Mouse (Mus musculus) limb, embryonic 11.5 days (tissue): ENCODE measurements around the gene Ppfibp1. TPM values are rescaled to one million over a fixed set of nuclear protein-coding genes. Genes with fewer than 3 reads are reported as not detected.

Experiments
- ATAC-seq: fragments of 200-750 bp; cut with Nextera tagmentation; 2 replicates; pipeline ENCODE4 v1.8.0; 2017; ENCODE audit warnings: low read depth; ENCODE audit not compliant: insufficient number of reproducible peaks, low FRiP score, low TSS enrichment
- DNase-seq: peaks from one replicate; pipeline ENCODE4 v3.0.0-alpha.2; 2015; ENCODE audit warnings: low spot score
- H3K27ac ChIP-seq: fragments of 300-500 bp; sonication (generic); replicated peaks from 2 replicates; pipeline ENCODE4 v1.5.1; 2014; ENCODE audit warnings: low read depth, mild to moderate bottlenecking, low read length
- H3K27me3 ChIP-seq: fragments of 300-500 bp; sonication (generic); 2 replicates; pipeline ENCODE4 v1.6.1; 2014; ENCODE audit warnings: mild to moderate bottlenecking, low read length, mixed read lengths; ENCODE audit not compliant: control insufficient read depth, insufficient read depth
- H3K36me3 ChIP-seq: fragments of 300-500 bp; sonication (generic); 2 replicates; pipeline ENCODE4 v1.6.1; 2014; ENCODE audit warnings: mild to moderate bottlenecking, low read length, moderate library complexity, mixed read lengths; ENCODE audit not compliant: control insufficient read depth, insufficient read depth
- H3K4me1 ChIP-seq: fragments of 300-500 bp; sonication (generic); 2 replicates; pipeline ENCODE4 v1.6.1; 2014; ENCODE audit warnings: low read length, mixed read lengths; ENCODE audit not compliant: control insufficient read depth, insufficient read depth
- H3K4me2 ChIP-seq: fragments of 300-500 bp; sonication (generic); 2 replicates; pipeline ENCODE4 v1.6.1; 2014; ENCODE audit warnings: low read depth, mild to moderate bottlenecking, moderate library complexity; ENCODE audit not compliant: severe bottlenecking
- H3K4me3 ChIP-seq: fragments of 300-500 bp; sonication (generic); 2 replicates; pipeline ENCODE4 v1.5.1; 2014; ENCODE audit warnings: low read depth, low read length
- H3K9ac ChIP-seq: fragments of 300-500 bp; sonication (generic); 2 replicates; pipeline ENCODE4 v1.6.1; 2014; ENCODE audit warnings: mild to moderate bottlenecking, low read length
- H3K9me3 ChIP-seq: fragments of 300-500 bp; sonication (generic); 2 replicates; pipeline ENCODE4 v1.6.1; 2016; ENCODE audit warnings: low read length; ENCODE audit not compliant: control insufficient read depth
- WGBS: fragments of 180-500 bp; shearing (Covaris S2); extraction: QIAGEN DNeasy Blood & Tissue Kit; methylation state at CpG from one replicate; pipeline ENCODE4 v1.1.7; 2014; 5-methylcytosine and 5-hydroxymethylcytosine counted together
- polyA plus RNA-seq: library from polyadenylated mRNA; unstranded; fragments of >200 nt; fragmentation: Nextera tagmentation; extraction: Ambion mirVana; gene quantifications from 2 replicates; pipeline ENCODE4 v1.2.1, GENCODE M21; 2014

Gene Ppfibp1
- polyA plus RNA-seq, 1 experiment from 2014 or later: 44.4 TPM

DNA sequence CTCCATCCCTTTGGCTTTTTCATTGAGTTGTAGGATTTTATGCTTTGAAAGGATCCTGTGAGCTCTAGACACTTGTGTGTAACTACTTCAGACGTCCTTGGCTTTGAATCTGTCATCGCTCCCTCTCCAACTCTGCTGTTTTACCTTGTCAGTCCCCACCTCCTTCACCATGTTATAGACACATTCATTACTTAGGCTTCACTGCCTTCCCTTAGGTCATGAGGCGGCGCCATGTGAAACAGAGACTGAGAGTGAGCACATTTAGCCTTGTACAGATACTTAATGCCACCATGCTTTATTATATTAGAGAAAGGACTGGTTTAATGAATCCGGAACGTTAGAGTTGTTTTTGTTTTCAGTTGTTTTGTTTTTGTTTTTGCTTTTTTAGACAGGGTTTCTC, 83.7 kb downstream of the Ppfibp1 start:
- ATAC-seq (no peak), DNase-seq (no peak)
- no peaks in the 10 kb centered on the region for H3K9me3 ChIP-seq
- WGBS: 74% methylated on average over 6 of the region's 6 CpGs
- H3K9ac ChIP-seq: no peak overlapping the region
- no peaks in the 10 kb centered on the region for H3K4me1 ChIP-seq
- H3K4me2 ChIP-seq: no peak overlapping the region
- H3K4me3 ChIP-seq: no peak overlapping the region
- H3K27me3 ChIP-seq: no peaks in the 10 kb centered on the region
- no peak overlapping the region for H3K27ac ChIP-seq
- no peaks in the 10 kb centered on the region for H3K36me3 ChIP-seq

DNA sequence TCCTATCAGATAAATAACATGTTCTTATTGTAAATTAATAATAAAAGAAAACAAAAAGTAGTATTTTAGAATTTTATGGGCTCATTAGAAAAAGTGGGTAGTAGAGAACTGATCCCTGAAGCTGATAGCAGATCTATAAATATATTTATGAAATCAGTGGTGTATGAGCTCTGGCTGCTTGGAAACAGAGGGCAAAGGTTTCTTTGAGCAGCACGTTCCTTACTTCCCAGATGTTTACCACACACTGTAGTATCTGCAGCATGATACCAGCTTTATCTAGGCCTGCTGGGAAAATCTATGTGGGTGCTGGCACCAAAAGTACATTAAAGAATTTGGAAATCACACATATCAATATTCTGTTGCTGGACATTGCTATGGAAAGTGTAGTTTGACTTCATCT, 84.5 kb downstream of the Ppfibp1 start:
- Histone ChIP-seq H3K4me3 (no peak overlapping the region), H3K27me3 (no peaks in the 10 kb centered on the region), H3K27ac (no peak overlapping the region), H3K4me1 (no peaks in the 10 kb centered on the region), H3K9me3 (no peaks in the 10 kb centered on the region), H3K4me2 (no peak overlapping the region), H3K36me3 (no peaks in the 10 kb centered on the region), H3K9ac (no peak overlapping the region)
- no peak for ATAC-seq
- DNase-seq: no peak
- WGBS: 76% methylated on average over 1 of the region's 1 CpGs

DNA sequence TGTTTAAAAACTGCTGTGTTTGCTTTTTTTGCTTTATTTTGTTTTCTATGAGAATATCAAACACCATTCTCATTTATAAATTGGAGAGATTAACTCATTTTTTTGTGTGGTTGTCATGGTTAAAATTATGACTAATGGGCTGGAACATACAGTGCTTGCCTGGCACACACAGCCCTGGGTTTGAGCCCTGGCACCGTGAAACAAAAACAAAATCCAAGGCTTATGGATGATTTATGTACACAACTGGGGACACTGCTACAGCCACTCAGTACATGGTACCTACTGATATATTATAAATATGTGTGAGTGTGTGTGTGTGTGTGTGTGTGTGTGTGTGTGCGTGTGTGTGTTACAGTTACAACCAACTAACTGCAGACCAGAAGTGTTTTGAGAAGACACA, 85.1 kb downstream of the Ppfibp1 start:
- ATAC-seq: no peak

DNA sequence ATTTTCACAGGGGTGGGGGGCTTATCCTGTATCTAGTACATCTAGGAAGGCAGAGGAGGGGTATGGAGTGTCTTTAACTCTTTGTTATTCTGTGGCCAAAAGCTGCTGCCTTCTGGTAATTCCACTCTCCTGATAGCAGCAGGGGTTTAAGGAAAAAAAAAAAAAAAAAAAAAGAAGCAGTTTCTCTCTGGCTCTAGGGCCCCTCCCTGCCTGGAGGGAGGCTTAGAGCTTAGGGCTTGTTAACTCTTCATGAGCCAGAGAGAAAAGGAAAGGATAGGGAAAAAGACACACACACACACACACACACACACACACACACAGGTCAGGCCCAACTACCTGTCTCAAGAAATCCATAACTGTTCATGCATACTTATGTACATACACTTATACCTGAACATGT, 85.5 kb downstream of the Ppfibp1 start:
- Histone ChIP-seq H3K9ac (no peak overlapping the region), H3K27ac (no peak overlapping the region), H3K9me3 (no peaks in the 10 kb centered on the region), H3K4me3 (no peak overlapping the region), H3K4me2 (no peak overlapping the region), H3K4me1 (no peaks in the 10 kb centered on the region), H3K36me3 (no peaks in the 10 kb centered on the region), H3K27me3 (no peaks in the 10 kb centered on the region)
- ATAC-seq: no peak
- no peak for DNase-seq

More for the DNA sequence above, 85.1 kb downstream of the Ppfibp1 start:
- no peak overlapping the region for H3K4me2 ChIP-seq
- no peaks in the 10 kb centered on the region for H3K4me1 ChIP-seq
- no peaks in the 10 kb centered on the region for H3K27me3 ChIP-seq
- H3K9ac ChIP-seq: no peak overlapping the region
- H3K9me3 ChIP-seq: no peaks in the 10 kb centered on the region
- no peak for DNase-seq
- H3K4me3 ChIP-seq: no peak overlapping the region
- H3K36me3 ChIP-seq: no peaks in the 10 kb centered on the region
- no peak overlapping the region for H3K27ac ChIP-seq
- 72% methylated on average over 2 of the region's 2 CpGs for WGBS

DNA sequence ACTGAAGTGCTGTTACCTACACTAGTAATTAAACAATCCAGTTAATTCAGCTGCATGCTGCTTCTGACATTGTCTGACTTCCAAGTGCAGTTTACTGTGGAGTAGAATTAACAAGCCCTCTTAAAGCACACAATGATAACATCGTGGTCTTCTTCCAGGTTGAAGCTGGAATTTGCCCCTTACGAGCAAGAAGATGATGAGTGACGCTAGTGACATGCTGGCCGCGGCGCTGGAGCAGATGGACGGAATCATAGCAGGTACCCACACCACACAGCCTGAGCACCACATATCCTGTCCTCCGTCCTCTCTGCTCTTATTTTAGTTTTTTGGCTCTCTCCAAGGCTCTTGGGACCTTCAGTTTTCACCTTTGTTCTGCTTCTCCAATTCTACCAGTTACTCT, 88.2 kb downstream of the Ppfibp1 start:
- no peaks in the 10 kb centered on the region for H3K9me3 ChIP-seq
- DNase-seq (no peak), ATAC-seq (no peak)

DNA sequence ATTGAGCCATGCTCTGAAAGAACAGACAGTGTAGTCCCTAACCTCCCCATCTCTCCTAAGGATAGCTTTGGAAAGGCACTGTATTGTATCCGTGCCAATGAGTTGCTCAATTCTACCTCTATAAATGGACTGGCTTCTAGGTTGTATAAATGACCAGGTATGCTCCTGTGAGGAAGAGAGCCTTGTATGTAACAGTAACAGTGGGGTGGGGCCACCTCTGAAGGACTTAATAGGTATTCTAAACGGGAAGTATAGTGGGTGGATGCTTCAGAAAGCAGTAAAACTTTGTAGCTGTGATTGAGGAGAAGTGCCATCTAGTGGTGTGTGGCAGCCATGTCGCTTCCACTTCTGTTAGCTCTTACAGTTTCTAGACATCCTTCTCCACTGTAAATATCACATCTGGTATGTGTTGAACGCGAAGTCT, 90.4 kb downstream of the Ppfibp1 start:
- DNase-seq: no peak
- no peak for ATAC-seq
- H3K36me3 ChIP-seq: no peaks in the 10 kb centered on the region
- 51% methylated on average over 5 of the region's 5 CpGs for WGBS
- no peak overlapping the region for H3K4me2 ChIP-seq
- H3K27me3 ChIP-seq: no peaks in the 10 kb centered on the region
- no peak overlapping the region for H3K27ac ChIP-seq
- H3K4me3 ChIP-seq: no peak overlapping the region
- peaks cover 9% of the 10 kb centered on the region for H3K4me1 ChIP-seq
- H3K9ac ChIP-seq: no peak overlapping the region
- no peaks in the 10 kb centered on the region for H3K9me3 ChIP-seq

More for the DNA sequence above, 88.2 kb downstream of the Ppfibp1 start:
- WGBS: 88% methylated on average over 8 of the region's 8 CpGs
- H3K36me3 ChIP-seq: no peaks in the 10 kb centered on the region
- no peak overlapping the region for H3K4me2 ChIP-seq
- peaks cover 9% of the 10 kb centered on the region for H3K4me1 ChIP-seq
- no peak overlapping the region for H3K27ac ChIP-seq
- no peak overlapping the region for H3K9ac ChIP-seq
- H3K27me3 ChIP-seq: no peaks in the 10 kb centered on the region
- H3K4me3 ChIP-seq: no peak overlapping the region

DNA sequence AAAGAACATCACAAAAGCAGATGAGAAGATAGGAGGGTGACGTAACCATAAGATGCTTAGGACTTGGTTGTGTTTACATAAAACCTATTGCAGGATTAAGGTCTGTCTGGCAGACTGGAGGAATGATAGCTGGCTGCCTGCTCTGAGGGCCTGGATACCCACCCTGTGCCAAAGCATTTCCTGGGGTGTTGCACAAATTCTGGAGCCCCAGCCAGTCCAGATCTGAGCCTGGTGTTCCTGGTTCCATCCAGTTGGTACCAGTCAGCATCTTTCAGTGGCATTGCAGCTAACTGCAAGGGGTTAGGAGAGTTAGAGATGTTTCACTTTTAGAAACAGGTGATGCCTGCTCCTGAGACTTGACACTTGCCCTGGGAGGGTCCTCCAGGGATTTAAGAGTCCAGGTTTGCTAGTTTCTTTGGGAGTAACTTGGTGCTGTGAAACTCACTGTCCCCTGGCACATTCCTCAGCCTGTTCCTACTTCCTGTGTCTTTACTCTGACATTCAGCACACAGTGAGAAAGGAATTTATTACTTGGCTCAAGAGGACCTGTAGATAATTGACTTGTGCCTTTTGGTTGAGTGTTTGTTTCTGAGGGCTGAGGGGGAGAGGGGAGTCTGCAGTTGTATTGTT, 90.9 kb downstream of the Ppfibp1 start:
- DNase-seq: no peak
- H3K4me2 ChIP-seq: no peak overlapping the region
- ATAC-seq: no peak
- 62% methylated on average over 1 of the region's 1 CpGs for WGBS
- H3K36me3 ChIP-seq: no peaks in the 10 kb centered on the region
- peaks cover 9% of the 10 kb centered on the region for H3K4me1 ChIP-seq
- no peaks in the 10 kb centered on the region for H3K9me3 ChIP-seq
- no peak overlapping the region for H3K27ac ChIP-seq
- H3K4me3 ChIP-seq: no peak overlapping the region
- H3K27me3 ChIP-seq: no peaks in the 10 kb centered on the region
- H3K9ac ChIP-seq: no peak overlapping the region

DNA sequence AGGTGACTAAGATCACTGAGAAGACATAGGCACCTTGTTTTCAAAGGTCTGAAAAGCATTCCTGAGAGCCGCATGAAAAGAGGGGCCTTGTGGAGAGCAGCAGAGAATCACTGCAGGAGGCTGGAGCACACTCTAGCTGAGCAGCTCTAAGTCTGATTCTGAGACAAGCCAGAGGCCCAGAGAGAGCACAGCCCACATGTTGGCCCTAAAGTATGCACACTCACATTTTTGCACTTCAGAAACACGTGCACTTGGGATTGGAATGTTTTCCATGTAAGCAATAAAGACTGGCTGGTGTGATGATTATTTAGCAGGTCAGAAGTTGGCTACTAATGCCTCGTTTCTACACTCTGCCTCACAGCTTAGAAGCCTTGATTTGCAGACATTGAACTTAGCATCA, 91.7 kb downstream of the Ppfibp1 start:
- Histone ChIP-seq H3K9me3 (no peaks in the 10 kb centered on the region), H3K27me3 (no peaks in the 10 kb centered on the region), H3K36me3 (no peaks in the 10 kb centered on the region), H3K9ac (no peak overlapping the region), H3K4me3 (no peak overlapping the region), H3K4me1 (peaks cover 9% of the 10 kb centered on the region), H3K4me2 (no peak overlapping the region), H3K27ac (no peak overlapping the region)
- DNase-seq (no peak), ATAC-seq (no peak)
- 37% methylated on average over 3 of the region's 3 CpGs for WGBS

DNA sequence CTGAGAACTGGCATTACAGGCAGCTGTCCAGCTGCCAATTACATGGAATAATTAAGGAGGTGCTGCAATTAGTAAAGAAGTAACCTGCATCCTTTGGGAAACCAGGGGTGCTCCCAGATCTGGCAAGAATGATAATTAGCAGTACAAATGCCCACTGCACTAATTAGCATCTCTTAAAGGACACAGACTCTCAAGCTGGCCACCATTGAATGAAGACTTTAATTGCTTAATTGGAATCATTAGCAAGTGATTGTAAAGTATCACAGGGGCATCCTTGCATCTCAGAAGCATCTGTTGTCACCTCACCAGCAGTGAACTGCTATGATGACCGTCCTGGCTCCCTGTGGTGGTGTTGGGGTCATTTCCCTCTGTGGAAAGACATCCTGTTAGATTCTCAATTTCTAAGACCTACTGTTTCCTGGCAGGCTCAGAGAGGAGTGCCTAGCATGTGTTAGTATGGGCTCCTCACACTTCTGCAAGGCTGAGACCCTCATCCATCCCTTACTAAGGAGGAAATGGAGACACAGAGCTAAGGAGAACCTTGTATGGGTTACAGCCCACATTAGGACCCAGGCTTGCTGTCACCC, 93.1 kb downstream of the Ppfibp1 start:
- ATAC-seq (no peak), DNase-seq (no peak)
- H3K27ac ChIP-seq: no peak overlapping the region

More for the DNA sequence above, 93.1 kb downstream of the Ppfibp1 start:
- H3K4me3 ChIP-seq: no peak overlapping the region
- no peaks in the 10 kb centered on the region for H3K27me3 ChIP-seq
- no peak overlapping the region for H3K4me2 ChIP-seq
- H3K9me3 ChIP-seq: no peaks in the 10 kb centered on the region
- no peak overlapping the region for H3K9ac ChIP-seq
- 27% methylated on average over 1 of the region's 1 CpGs for WGBS
- H3K36me3 ChIP-seq: no peaks in the 10 kb centered on the region
- peaks cover 9% of the 10 kb centered on the region for H3K4me1 ChIP-seq
